Mouse (Mus musculus): ENCODE measurements at regions not wholly inside any gene's neighbourhood (a gene's known extent, or its start where the extent isn't known, plus 50 kb on each side); places are given as distances from the start of the nearest gene placed in this dataset.
A peak's percentile ranks its signal among the peaks of the same experiment; 100 is the strongest.

DNA sequence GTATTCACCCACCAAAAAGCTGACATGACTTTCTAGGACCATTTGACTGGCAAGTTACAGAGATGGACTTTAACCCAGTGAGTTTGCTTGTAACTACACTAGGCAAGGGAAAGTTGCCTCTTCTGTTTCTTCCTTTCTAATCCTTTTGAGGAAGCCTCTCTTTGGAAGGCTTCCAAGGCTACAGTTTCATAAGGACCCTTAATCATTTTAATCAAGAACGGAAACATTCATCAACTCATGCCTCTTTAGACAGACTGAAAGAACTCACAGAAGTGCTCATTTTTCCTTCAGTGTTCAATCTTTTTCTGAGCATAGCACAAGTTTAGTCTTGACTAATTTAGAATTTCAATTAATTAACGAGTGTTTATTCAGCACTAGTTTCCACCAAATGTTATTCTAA lies 84.2 kb downstream of the Ddx1 start:
- DNase-seq (ENCODE audit: low spot score in 2 of 2) = no peak

DNA sequence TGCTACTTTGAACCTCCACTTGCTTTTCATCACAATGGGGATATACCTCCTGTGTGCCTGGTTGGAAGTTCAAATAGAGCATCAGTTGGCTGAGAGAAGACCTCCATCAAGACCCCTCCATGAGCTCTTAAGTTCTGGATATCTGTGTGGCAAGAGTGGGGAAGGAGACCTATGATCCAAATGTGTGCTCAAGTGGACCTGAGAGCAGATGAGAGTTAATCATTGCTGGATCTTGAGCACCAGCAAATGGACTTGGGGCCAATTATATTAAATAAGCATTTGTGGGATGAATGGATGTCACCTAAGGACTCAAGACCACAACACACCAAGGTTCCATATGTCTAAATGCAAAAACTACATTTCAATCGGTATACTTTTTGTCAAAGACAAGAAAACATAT lies 88.0 kb downstream of the Ddx1 start:
- no peak for DNase-seq (ENCODE audit: low spot score in 2 of 2)

DNA sequence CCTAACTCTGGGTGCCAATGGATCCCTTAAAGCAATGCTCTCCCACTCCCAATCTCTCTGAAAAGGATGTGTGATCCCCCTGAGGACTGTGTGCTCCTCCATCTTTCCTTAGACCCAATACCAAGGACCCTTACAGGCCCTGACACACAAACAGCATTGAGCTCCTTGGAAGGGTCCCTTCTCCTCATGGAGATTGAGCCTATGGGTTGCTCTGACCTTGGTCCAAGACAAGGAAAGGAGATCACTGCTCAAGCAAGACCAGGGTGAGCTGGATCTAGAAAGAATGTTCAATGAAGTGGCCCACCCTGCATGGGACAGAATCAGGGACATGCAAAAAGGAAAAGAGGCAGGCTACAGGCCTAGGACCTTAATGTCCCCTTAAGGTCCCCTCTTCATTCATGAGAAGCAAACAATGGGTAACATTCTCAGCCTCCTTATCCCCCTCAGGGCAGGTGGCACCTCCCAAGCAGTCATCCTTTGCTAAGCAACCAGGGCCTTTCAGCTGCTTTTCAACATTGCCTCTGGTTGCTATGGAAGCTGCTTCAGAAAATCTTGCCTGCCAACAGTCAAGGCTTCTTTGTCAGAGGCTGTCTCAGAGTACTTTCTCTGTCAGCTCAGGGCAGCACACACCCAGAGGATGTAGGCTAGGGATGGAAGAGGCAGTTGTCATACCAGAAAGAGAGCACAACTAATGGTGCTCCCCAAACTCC lies 89.5 kb downstream of the Ddx1 start:
- no peak for DNase-seq (ENCODE audit: low spot score in 2 of 2)

- no peak for DNase-seq (ENCODE audit: low spot score in 2 of 2)
Observed at GRCm38 (mm10) chr12:13157666-13158381, 91.2 kb downstream of the Ddx1 start.

- no peak for DNase-seq (ENCODE audit: low spot score in 2 of 2)
Observed at GRCm38 (mm10) chr12:13157089-13157488, 91.9 kb downstream of the Ddx1 start.

GRCm38 (mm10) chr12:13150751-13151150 lies 98.3 kb downstream of the Ddx1 start:
- DNase-seq (ENCODE audit: low spot score in 2 of 2) = peak; percentile 9 to 54

GRCm38 (mm10) chr12:13147251-13147650 lies 101.8 kb downstream of the Ddx1 start:
- peak; percentile 12 to 51 for DNase-seq (ENCODE audit: low spot score in 2 of 2)

DNA sequence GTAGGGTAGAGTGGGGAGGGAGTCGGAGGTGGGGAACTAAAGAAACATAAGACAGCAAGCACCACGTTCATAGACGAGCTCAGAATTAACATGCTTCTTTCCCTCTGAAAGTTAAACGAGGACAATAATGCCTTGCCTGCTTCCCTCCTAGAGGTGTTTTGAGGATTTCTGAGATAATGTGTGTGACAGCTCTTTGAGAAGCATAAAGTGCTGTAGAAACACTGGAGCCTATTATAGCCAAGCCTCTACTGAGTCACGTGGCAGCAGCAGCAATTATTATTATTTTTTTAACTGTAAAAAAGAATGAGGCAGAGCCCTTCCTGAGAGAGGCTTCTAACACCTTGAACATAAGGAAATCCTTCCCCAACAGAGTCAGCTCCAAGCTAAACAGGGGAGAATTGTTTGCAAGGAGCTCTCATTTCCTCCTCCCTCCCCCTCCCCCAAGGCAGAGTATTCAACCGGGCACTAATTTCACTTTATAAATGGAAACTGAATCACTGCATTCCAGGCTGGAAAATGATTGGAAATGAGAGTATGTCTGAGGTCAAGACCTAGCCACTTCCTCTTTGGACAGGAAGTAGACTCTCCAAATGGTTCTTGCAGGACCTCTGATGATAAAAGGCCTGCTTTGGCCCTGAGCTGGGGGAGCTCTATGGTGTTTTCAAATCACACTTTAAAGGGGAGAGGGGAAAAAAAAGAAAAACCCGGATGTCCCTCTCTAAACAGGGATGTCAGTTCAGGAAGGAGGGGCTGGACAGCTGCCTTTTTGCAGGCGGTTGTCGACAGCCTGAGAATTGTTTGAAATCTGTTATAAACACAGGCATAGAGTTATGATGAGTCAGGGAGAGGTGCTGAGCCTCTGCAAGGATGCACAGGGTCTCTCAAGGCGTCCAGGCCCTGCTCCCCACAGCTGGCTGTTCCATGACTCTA lies 103.6 kb downstream of the Ddx1 start:
- peak; percentile 82 to 93 for DNase-seq (ENCODE audit: low spot score in 2 of 2)

GRCm38 (mm10) chr12:13144739-13145138 lies 104.3 kb downstream of the Ddx1 start:
- no peak for DNase-seq (ENCODE audit: low spot score in 2 of 2)

GRCm38 (mm10) chr12:13140636-13141035 lies 108.4 kb downstream of the Ddx1 start:
- DNase-seq (ENCODE audit: low spot score in 2 of 2) = no peak

GRCm38 (mm10) chr12:13139189-13139588 lies 109.8 kb downstream of the Ddx1 start:
- no peak for DNase-seq (ENCODE audit: low spot score in 2 of 2)

- DNase-seq (ENCODE audit: low spot score in 2 of 2) = no peak
Observed at GRCm38 (mm10) chr12:13134168-13134567, 114.8 kb downstream of the Ddx1 start.

GRCm38 (mm10) chr12:13129677-13130082 lies 119.3 kb downstream of the Ddx1 start:
- peak; percentile 50 to 67 for DNase-seq (ENCODE audit: low spot score in 2 of 2)

DNA sequence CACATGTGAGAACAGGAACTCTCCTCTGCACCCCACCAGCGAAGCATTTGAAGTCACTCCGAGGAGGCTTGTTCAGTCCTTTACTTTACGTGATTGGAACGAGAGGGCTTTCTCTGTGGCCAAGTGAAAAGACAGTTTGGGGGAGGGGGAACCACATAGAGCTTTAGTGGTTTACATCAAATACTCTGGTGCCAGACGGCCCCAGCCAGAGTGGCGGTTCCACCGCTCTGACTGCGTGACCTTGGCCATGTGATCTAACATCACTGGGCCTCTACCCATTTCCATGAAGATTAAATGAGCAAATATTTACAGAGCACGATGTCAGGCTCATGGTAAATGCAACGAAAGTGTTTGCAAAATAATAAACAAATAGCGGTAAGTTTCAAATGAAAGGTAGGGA lies 121.6 kb downstream of the Ddx1 start:
- no peak for DNase-seq (ENCODE audit: low spot score in 2 of 2)

DNA sequence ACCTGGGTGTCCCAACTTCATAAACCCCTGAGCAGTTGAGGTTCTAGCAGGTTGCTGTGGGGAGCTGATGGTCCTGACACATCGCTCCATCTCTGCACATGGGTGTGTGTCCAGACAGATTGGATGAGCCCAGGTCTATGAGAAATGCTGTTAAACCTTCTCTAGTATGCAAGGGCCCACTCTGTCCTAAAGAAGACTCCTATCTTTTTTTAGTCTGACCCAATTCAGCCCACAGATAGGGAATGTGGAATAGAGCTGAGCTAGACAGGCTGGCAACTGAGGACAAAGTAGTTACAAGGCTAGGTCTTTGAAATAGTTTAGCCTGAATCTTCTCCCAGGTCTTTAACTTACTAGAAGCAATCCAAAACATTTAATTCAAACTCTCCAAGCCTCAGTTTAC lies 124.0 kb downstream of the Ddx1 start:
- DNase-seq (ENCODE audit: low spot score in 2 of 2) = no peak

- DNase-seq (ENCODE audit: low spot score in 2 of 2) = peak in 1 of 2 experiments; percentile 32
Observed at GRCm38 (mm10) chr12:13122282-13122681, 126.7 kb downstream of the Ddx1 start.

DNA sequence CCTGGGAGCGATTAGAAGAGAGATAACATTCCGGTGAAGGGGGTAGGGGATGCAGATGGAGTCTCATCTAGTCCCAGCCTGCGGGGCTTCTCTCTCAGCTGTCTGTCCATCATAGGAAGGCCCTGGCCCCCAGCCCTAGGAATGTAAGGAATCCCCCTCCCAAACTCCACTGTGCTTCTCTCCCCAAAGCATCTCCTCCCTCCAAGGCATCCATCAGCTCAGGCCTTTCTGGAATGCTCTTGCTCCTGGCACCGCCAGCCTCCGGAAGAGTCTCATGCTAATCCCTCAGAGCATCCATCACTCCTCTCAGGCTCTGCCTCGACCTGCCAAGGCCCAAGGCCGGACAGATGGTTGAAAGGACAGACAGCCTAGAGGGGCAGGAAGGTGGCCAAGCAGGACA lies 128.4 kb downstream of the Ddx1 start:
- DNase-seq (ENCODE audit: low spot score in 2 of 2) = no peak

DNA sequence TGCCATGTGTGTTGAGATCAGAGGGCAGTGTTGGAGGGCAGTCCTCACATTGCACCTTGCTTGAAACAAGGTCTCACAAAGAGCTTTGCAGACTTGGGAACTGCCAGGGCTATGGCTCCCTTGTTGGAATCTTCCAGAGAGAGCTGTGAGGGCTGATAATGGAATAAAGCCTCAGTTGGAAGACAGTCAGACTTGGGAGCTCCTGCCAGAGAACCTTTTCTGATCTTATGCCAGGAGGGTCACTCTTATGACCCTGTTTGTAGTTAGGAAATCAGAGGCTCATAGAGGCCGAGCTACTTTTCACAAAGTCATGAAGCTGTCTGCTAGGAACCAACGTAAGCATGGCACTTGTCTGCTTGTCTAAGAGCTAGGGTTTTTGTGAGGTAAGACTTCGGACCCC lies 129.4 kb downstream of the Ddx1 start:
- peak in 1 of 2 experiments; percentile 28 for DNase-seq (ENCODE audit: low spot score in 2 of 2)

DNA sequence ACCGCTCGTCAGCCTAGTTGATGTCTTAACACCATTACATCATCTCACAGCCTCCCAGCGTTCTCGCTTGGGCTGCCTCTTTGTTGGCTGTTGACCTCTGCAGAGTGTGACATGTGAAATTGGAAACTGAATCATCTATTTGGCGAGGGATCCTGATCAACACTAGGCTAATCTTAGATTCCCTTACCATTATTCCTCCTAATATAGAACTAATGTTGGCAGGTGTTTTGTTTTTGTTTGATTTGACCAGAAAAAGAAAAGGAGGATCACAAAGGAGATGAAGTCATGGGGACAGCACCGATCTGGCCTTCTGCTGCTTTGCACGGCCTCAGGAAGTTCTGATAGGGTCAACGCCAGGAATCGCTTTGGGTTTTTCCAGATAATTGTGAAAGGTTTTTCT lies 131.0 kb downstream of the Ddx1 start:
- DNase-seq (ENCODE audit: low spot score in 2 of 2) = peak; percentile 64 to 68

DNA sequence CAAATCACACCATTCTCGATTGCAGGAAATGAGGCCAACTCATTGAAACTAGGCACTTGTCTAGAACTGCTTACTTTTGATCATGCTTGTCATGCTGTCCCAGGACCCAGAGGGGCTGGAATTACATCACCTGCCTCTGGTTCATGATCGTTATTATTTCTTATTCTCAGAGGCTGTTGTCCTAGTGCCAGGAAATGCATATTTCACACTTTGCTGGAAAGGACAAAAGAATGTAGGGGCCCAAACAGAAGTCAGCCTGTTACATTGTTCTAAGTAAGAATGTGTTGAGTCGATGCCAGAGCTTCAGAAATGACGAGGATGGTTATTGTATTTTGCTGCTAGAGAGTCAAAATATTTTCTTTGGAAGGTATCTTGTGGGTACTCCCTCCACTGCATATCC lies 134.7 kb downstream of the Ddx1 start:
- DNase-seq (ENCODE audit: low spot score in 2 of 2) = peak in 1 of 2 experiments; percentile 26

GRCm38 (mm10) chr12:13106931-13107330 lies 142.1 kb downstream of the Ddx1 start:
- DNase-seq (ENCODE audit: low spot score in 2 of 2) = no peak
